Mouse (Mus musculus) effector memory CD4-positive, alpha-beta T cell, adult 5 months (primary cell): Measurements from ENCODE around the gene Chil4. TPM values are rescaled to one million over a fixed set of nuclear protein-coding genes. Genes with fewer than 3 reads are reported as not detected.

Source experiments
- polyA plus RNA-seq: library from polyadenylated mRNA; unstranded; fragments of 100-300 nt; shearing (Covaris generic); gene quantifications from one replicate; pipeline ENCODE4 v1.2.1, GENCODE M21; 2017

Gene Chil4
- not detected for polyA plus RNA-seq

DNA sequence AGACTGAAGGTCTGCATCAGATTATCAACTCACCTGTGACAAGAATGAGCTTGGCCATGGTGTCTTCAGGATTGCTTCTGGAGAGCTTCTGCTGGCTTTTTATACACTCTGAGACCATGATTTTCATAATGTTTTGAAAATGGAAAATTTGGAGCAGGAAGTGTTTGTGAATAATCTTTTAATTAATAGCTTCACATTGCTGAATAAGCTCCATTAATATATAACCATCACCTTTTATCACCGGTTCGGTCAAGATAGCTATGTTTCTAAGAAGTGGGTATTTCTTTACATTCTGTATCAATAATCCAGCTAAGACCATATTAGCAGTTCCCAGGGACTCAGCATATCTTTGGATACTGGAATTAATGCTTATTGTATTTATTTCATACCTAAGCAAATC is at the start of gene Chil4:
Chil4 (minus strand) TSS at position 101 of the 400 bp plus-strand sequence.

DNA sequence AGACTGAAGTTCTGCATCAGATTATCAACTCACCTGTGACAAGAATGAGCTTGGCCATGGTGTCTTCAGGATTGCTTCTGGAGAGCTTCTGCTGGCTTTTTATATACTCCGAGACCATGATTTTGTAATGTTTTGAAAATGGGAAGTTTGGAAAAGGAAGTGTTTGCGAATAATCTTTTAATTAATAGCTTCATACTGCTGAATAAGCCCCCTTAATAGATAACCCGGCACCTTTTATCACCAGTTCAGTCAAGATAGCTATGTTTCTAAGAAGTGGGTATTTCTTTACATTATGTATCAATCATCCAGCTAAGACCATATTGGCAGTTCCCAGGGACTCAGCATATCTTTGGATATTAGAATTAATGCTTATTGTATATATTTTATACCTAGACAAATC is 51.8 kb downstream of the Chil4 start, which contains the start of gene Chil3:
Chil3 (minus strand) TSS at position 101 of the 400 bp plus-strand sequence.

Other genes starting within 250 kb of the Chil4 start
- gene Ovgp1, start 245.8 kb downstream of the Chil4 start, polyA plus RNA-seq = 6.1 TPM
- 3.7 TPM for gene Pifo, start 204.9 kb downstream of the Chil4 start, polyA plus RNA-seq
- gene Chil5, start 186.7 kb downstream of the Chil4 start, polyA plus RNA-seq = 2.5 TPM
- gene Chia1, start 106.3 kb downstream of the Chil4 start, polyA plus RNA-seq = 0.25 TPM
- gene Chil3, start 51.9 kb downstream of the Chil4 start, polyA plus RNA-seq = not detected
- not detected for gene Chil6, start 186.7 kb upstream of the Chil4 start, polyA plus RNA-seq